Mouse (Mus musculus): ENCODE data around the gene Gm20503. TPM values are rescaled to one million over a fixed set of nuclear protein-coding genes. Genes with fewer than 3 reads are reported as not detected.
A peak's percentile ranks its signal among the peaks of the same experiment; 100 is the strongest.

Gm20503 gene
- polyA plus RNA-seq, 1 experiment from 2014 or later: 15.4 TPM

- Histone ChIP-seq H3K27ac (no peak overlapping the region), H3K4me1 (peaks cover 13% of the 10 kb centered on the region), H3K27me3 (no peaks in the 10 kb centered on the region), H3K36me3 (0 out of 2 replicates have a peak, but pooled peaks cover 4% of the 10 kb centered on the region), H3K9ac (no peak overlapping the region), H3K4me2 (replicated peaks) (no peak overlapping the region), H3K9me3 (no peaks in the 10 kb centered on the region), H3K4me3 (no peak overlapping the region)
- no peak for ATAC-seq (ENCODE audit: insufficient number of reproducible peaks, insufficient read depth, low FRiP score, low TSS enrichment)
- 86% methylated on average over 7 of the region's 7 CpGs for WGBS
Observed at GRCm38 (mm10) chr4:59009186-59009585, 6.2 kb downstream of the Gm20503 start.

GRCm38 (mm10) chr4:59009696-59010095 is 6.7 kb downstream of the Gm20503 start:
- no peak for ATAC-seq (ENCODE audit: insufficient number of reproducible peaks, insufficient read depth, low FRiP score, low TSS enrichment)
- H3K27me3 ChIP-seq: no peaks in the 10 kb centered on the region
- no peak overlapping the region for H3K9ac ChIP-seq
- H3K27ac ChIP-seq: no peak overlapping the region
- H3K4me2 ChIP-seq (replicated peaks): no peak overlapping the region
- WGBS: 74% methylated on average over 4 of the region's 4 CpGs
- H3K4me1 ChIP-seq: peaks cover 8% of the 10 kb centered on the region
- 0 out of 2 replicates have a peak, but pooled peaks cover 5% of the 10 kb centered on the region for H3K36me3 ChIP-seq
- H3K4me3 ChIP-seq: no peak overlapping the region
- H3K9me3 ChIP-seq: no peaks in the 10 kb centered on the region

- no peaks in the 10 kb centered on the region; the same call in 1 of the 2 replicates for H3K4me1 ChIP-seq
- no peak for ATAC-seq (ENCODE audit: insufficient number of reproducible peaks, insufficient read depth, low FRiP score, low TSS enrichment)
- no peaks in the 10 kb centered on the region for H3K27me3 ChIP-seq
- no peak overlapping the region for H3K9ac ChIP-seq
- 72% methylated on average over 3 of the region's 3 CpGs for WGBS
- no peak overlapping the region for H3K27ac ChIP-seq
- no peak overlapping the region for H3K4me2 ChIP-seq (replicated peaks)
- H3K4me3 ChIP-seq: no peak overlapping the region
- H3K36me3 ChIP-seq: 0 out of 2 replicates have a peak, but pooled peaks cover 5% of the 10 kb centered on the region
- H3K9me3 ChIP-seq: no peaks in the 10 kb centered on the region
Observed at GRCm38 (mm10) chr4:59011446-59011845, 8.4 kb downstream of the Gm20503 start.

GRCm38 (mm10) chr4:59015181-59015580 is 12.2 kb downstream of the Gm20503 start:
- Histone ChIP-seq H3K9me3 (no peaks in the 10 kb centered on the region), H3K4me1 (no peaks in the 10 kb centered on the region), H3K9ac (no peak overlapping the region), H3K4me3 (no peak overlapping the region), H3K27ac (no peak overlapping the region), H3K4me2 (replicated peaks) (no peak overlapping the region), H3K27me3 (no peaks in the 10 kb centered on the region), H3K36me3 (peaks cover 26% of the 10 kb centered on the region)
- 86% methylated on average over 3 of the region's 3 CpGs for WGBS
- ATAC-seq (ENCODE audit: insufficient number of reproducible peaks, insufficient read depth, low FRiP score, low TSS enrichment): no peak

GRCm38 (mm10) chr4:59016922-59017321 is 13.9 kb downstream of the Gm20503 start:
- no peak overlapping the region for H3K4me3 ChIP-seq
- no peaks in the 10 kb centered on the region for H3K4me1 ChIP-seq
- H3K9me3 ChIP-seq: no peaks in the 10 kb centered on the region
- no peak for ATAC-seq (ENCODE audit: insufficient number of reproducible peaks, insufficient read depth, low FRiP score, low TSS enrichment)
- H3K9ac ChIP-seq: no peak overlapping the region
- H3K4me2 ChIP-seq (replicated peaks): no peak overlapping the region
- H3K27me3 ChIP-seq: no peaks in the 10 kb centered on the region
- peaks cover 35% of the 10 kb centered on the region for H3K36me3 ChIP-seq
- no peak overlapping the region for H3K27ac ChIP-seq
- WGBS: 93% methylated on average over 2 of the region's 2 CpGs

- H3K27me3 ChIP-seq: no peaks in the 10 kb centered on the region
- H3K9me3 ChIP-seq: no peaks in the 10 kb centered on the region
- ATAC-seq (ENCODE audit: insufficient number of reproducible peaks, insufficient read depth, low FRiP score, low TSS enrichment): no peak; the same call in 1 of the 2 replicates
- H3K4me1 ChIP-seq: 0 out of 2 replicates have a peak, but pooled peaks cover 6% of the 10 kb centered on the region
- no peak overlapping the region for H3K27ac ChIP-seq
- H3K36me3 ChIP-seq: 0 out of 2 replicates have a peak, but pooled peaks cover 5% of the 10 kb centered on the region
- peak overlapping the region; percentile 59 for H3K4me2 ChIP-seq (replicated peaks)
- 76% methylated on average over 10 of the region's 10 CpGs for WGBS
- H3K9ac ChIP-seq: no peak overlapping the region
- H3K4me3 ChIP-seq: peak overlapping the region; percentile 83
Observed at GRCm38 (mm10) chr4:59034325-59034917, 31.4 kb downstream of the Gm20503 start.

GRCm38 (mm10) chr4:59034918-59035785 is 32.1 kb downstream of the Gm20503 start, which contains the start of gene Gng10:
TSS of gene Gng10 (plus strand) at chr4:59035088.
- H3K9me3 ChIP-seq: no peaks in the 10 kb centered on the region
- 9% methylated on average over 76 of the region's 76 CpGs for WGBS
- no peaks in the 10 kb centered on the region for H3K27me3 ChIP-seq
- H3K4me3 ChIP-seq: peak within 1 kb of the TSS; percentile 83
- ATAC-seq (ENCODE audit: insufficient number of reproducible peaks, insufficient read depth, low FRiP score, low TSS enrichment): peak; percentile 79
- peak within 1 kb of the TSS; percentile 84 for H3K27ac ChIP-seq
- peak within 1 kb of the TSS; percentile 81 for H3K9ac ChIP-seq
- H3K4me2 ChIP-seq (replicated peaks): peak within 1 kb of the TSS; percentile 59
- H3K36me3 ChIP-seq: peaks cover 10% of the 10 kb centered on the region; the same call in 1 of the 2 replicates
- 0 out of 2 replicates have a peak, but pooled peaks cover 6% of the 10 kb centered on the region for H3K4me1 ChIP-seq

- Histone ChIP-seq H3K4me1 (0 out of 2 replicates have a peak, but pooled peaks cover 6% of the 10 kb centered on the region), H3K27me3 (no peaks in the 10 kb centered on the region), H3K27ac (peak overlapping the region; percentile 84; the same call in 1 of the 2 replicates), H3K4me3 (peak overlapping the region; percentile 83), H3K9ac (peak overlapping the region; percentile 81), H3K4me2 (replicated peaks) (peak overlapping the region; percentile 59), H3K9me3 (no peaks in the 10 kb centered on the region), H3K36me3 (peaks cover 16% of the 10 kb centered on the region; the same call in 1 of the 2 replicates)
- WGBS: 57% methylated on average over 18 of the region's 18 CpGs
- ATAC-seq (ENCODE audit: insufficient number of reproducible peaks, insufficient read depth, low FRiP score, low TSS enrichment): no peak
Observed at GRCm38 (mm10) chr4:59035786-59036350, 32.9 kb downstream of the Gm20503 start.

- WGBS: 53% methylated on average over 13 of the region's 13 CpGs
- ATAC-seq (ENCODE audit: insufficient number of reproducible peaks, insufficient read depth, low FRiP score, low TSS enrichment): no peak
- 0 out of 2 replicates have a peak, but pooled peaks cover 6% of the 10 kb centered on the region for H3K4me1 ChIP-seq
- no peak overlapping the region for H3K9ac ChIP-seq
- peak overlapping the region; percentile 4; the same call in 1 of the 2 replicates for H3K4me2 ChIP-seq (replicated peaks)
- no peak overlapping the region for H3K4me3 ChIP-seq
- peaks cover 16% of the 10 kb centered on the region; the same call in 1 of the 2 replicates for H3K36me3 ChIP-seq
- H3K9me3 ChIP-seq: no peaks in the 10 kb centered on the region
- H3K27ac ChIP-seq: no peak overlapping the region
- H3K27me3 ChIP-seq: no peaks in the 10 kb centered on the region
Observed at GRCm38 (mm10) chr4:59036490-59037127, 33.6 kb downstream of the Gm20503 start.

GRCm38 (mm10) chr4:59037525-59037924 is 34.5 kb downstream of the Gm20503 start:
- H3K27ac ChIP-seq: no peak overlapping the region
- H3K9ac ChIP-seq: no peak overlapping the region
- H3K4me1 ChIP-seq: 0 out of 2 replicates have a peak, but pooled peaks cover 6% of the 10 kb centered on the region
- WGBS: 82% methylated on average over 3 of the region's 3 CpGs
- no peaks in the 10 kb centered on the region for H3K27me3 ChIP-seq
- no peak overlapping the region for H3K4me2 ChIP-seq (replicated peaks)
- no peak for ATAC-seq (ENCODE audit: insufficient number of reproducible peaks, insufficient read depth, low FRiP score, low TSS enrichment)
- H3K9me3 ChIP-seq: no peaks in the 10 kb centered on the region
- H3K36me3 ChIP-seq: peaks cover 16% of the 10 kb centered on the region; the same call in 1 of the 2 replicates
- no peak overlapping the region for H3K4me3 ChIP-seq

Measured in embryonic facial prominence, embryonic 12.5 days (tissue).